Mouse (Mus musculus) kidney, adult 11 months (tissue): ENCODE data around the gene Mrps27.
"Not testable (repeated sequence)": the region's sequence is repeated elsewhere in the genome, so short reads cannot be mapped to it uniquely, and the experiment has no call there.

Source experiments
- DNase-seq: peaks from one replicate; pipeline ENCODE4 v3.0.0; 2022

Mrps27 gene

DNA sequence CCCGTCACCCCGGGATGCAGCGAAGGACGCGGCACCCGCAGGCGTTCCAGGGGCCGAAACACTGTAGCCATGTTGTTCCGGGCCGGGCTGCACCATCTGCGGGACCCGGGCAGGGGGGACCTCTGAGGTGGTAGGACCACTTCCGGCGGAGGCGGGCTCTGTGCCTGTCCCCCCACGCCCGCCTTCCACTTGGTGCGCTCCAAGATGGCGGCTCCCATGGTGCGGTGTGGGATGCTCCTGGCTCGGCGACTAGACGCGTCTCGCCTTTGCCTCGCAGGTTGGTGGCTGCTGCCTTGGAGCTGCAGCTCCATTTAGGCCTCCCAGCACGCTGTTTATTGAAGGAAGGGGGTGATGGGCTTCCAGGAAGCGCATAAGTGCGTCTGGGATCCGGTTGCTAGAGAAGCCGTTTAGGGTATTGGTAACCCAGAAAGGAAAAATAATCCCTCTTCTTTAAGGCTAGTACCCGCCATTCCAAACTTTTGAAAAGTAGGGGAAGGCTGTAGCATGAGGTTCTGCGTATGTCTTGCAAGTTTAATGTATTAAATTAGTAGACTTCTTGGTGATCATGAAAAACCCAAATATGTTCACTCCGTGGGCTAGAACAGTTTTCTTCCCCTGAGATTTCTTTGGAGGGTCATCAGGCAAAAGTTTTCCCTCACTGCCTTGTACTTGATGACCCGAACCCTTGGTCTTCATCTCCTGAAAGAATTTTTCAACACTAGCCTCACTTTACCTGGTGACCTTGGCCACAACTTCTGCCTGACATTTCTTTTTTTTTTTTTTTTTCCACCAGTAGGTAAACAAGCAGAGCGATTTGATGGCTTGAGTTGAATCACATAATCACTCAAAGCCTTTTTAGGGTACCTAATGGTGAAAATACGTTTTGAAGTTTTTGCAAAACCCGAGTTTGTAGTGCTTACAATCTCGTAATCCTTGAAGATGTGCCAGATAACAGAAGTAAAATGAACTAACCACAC lies at the start of gene Mrps27, which contains the start of gene Ptcd2:
Mrps27 (plus strand) TSS at position 188 of the 977 bp plus-strand sequence.
Ptcd2 (minus strand) TSS at position 107 of the 977 bp plus-strand sequence.
- peak; percentile 96 for DNase-seq

- no peak for DNase-seq
Observed at GRCm38 (mm10) chr13:99299921-99300320, 44.7 kb upstream of the Mrps27 start.

DNA sequence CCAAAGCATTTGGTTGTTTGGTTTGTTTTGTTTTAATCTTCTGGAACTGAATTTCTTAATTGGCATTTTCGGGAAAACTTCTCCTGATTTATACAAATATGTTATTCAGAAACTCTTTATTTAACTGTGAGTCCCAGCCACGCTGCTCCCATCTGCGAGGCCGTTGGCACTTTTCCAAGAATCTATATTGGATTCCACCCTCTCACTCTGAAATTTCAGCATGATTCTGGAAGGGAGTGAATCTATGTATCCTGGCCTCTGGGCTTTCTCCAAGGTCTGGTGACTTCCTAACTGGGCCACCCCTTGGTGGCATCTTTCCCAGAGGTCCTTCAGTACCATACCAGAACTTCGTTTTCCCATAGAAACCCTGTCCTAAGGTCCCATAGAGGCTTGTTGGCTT lies 40.7 kb upstream of the Mrps27 start:
- no peak for DNase-seq

DNA sequence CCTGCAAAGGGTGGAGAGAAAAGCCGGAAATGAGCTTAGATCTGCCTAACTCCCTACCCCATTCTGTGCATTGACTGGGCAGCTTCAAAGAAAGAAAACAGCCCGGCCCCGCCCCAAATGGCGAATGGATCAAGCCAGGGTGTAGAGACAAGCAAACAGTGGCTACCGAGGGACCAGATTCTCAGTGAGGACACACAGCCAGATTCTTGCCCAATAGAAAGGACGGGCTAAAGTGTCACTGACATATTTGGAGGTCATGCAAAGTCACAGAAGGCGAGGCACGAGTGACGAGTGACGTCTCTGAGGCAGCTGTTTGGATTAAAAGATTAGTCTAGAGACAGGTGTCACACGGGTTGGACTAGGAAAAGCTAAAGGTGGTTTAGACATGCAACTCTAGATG lies 40.2 kb upstream of the Mrps27 start:
- DNase-seq = no peak

DNA sequence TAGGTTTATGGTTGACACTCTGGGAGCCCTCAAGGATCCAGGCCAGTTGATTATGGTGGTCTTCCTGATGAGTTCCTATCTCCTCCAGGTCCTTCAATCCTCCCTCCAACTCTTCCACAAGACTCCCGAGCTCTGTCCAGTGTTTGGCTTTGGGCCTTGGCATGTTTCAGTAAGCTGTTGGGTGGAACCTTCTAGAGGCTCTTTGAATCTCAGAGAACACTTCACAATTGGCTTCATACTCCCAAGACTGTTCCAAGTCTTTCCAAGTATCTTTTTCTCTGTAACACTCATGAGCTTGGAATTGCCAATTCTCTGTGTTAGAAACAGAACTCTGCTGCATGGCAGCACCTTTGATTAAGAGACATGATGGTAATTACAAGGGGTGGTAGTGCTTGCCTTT lies 39.4 kb upstream of the Mrps27 start:
- no peak for DNase-seq

DNA sequence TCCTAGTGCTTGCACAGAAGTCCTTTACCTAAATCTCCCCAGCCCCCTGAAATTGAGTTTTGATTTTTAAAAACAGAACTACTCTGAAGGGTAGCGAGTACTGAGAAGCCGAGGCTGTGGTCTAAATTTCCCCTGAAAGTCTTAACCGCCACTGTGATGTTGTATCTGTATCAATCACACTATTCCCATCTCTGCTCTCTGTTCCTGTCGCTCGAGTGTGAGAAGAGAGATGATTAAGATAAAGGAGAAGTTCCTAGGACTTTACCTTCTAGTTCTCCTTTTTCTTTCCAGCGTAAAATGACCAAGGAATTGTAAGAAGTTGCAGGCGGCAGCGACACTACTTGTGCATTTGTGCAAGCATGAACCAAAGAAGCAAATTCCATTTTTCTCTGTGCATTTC lies 38.4 kb upstream of the Mrps27 start:
- no peak for DNase-seq

DNA sequence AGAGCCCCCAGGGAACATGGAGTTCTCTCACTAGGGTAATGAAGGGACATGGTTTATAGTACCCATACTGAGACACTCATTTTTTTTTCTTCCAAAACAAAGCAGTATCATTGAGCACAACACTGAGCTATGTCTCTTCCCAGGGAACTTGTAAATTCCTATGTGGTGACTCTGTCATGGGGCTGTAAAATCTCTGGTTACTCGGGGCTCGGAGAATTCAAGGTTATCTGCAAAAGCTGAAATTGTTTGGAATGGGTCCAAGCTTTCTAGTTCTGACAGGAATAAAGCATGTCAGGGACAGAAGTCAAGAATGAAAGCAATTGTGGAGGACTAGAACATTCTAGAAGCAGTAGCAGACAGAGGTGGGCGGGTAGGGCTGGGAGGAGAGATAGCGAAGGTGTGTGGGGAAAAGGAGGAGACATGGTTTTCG lies 36.6 kb upstream of the Mrps27 start:
- peak; percentile 13 for DNase-seq

GRCm38 (mm10) chr13:99308393-99308792 lies 36.2 kb upstream of the Mrps27 start:
- no peak for DNase-seq

DNA sequence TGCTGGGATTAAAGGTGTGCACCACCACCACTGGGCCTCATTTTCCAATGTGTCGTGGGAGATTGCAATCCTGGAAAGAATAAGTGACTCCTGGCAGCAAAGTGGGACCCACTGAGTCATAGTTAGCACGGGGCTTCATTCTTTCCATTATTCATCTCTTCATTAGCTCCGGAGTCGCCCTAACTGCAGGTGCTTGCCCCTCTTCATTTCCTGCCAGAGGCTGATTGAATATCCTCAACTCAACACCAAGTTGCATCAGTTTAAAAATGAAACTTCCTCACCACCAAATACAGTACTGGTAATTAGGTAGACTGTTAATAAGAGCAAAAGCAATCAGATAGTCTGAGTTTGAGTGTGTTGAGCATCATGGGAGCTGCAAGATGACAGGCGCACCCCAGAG lies 30.5 kb upstream of the Mrps27 start:
- DNase-seq = no peak

GRCm38 (mm10) chr13:99314657-99315181 lies 29.9 kb upstream of the Mrps27 start:
- no peak for DNase-seq

GRCm38 (mm10) chr13:99316366-99316765 lies 28.2 kb upstream of the Mrps27 start:
- no peak for DNase-seq

DNA sequence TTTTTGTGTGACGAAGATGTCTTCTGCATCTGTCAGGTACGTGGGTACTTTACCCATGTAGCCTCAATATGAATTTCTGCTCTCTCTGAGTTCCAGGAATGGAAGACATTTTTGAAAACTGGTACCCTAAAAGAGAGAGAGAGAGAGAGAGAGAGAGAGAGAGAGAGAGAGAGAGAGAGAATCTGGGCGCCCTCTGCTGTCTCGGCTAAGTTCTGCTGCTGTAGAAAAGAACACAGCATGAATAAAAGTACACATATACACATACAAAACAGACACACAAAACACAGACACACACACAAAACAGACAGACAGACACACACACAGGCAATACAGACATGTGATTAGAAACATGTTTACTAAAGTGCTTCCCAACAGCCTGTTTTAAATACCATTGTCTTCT lies 27.5 kb upstream of the Mrps27 start:
- no peak for DNase-seq

DNA sequence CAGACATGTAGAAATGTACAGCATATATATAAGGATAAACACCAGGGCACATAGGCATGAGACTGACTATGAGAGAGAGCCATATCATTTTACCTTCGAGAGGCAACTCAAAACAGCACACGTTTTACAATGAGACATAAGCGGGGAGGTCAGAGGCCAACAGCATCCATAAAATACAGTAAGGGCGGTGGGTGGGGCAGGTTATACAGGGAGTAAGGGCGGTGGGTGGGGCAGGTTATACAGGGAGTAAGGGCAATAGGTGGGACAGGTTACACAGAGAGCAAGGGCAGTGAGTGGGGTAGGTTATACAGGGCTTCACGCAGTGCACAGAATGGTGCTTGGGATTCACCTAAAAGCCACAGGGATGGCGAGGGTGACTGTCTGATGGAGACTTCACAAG lies 24.1 kb upstream of the Mrps27 start:
- no peak for DNase-seq

DNA sequence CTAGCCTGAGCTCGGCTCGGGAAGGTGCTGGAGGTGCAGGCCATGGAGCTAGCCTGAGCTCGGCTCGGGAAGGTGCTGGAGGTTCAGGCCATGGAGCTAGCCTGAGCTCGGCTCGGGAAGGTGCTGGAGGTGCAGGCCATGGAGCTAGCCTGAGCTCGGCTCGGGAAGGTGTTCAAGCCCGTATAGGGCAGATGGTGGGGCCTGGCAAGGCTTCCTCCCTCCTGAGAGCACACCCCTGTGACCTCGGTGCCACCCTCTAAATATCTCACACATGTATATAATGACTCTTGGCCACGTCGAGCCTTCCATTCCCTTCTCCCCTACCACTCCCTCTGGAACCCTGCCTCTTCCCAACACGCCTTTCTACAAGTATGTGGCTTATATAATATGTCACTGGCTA lies 21.7 kb upstream of the Mrps27 start:
- DNase-seq = not testable (repeated sequence)

DNA sequence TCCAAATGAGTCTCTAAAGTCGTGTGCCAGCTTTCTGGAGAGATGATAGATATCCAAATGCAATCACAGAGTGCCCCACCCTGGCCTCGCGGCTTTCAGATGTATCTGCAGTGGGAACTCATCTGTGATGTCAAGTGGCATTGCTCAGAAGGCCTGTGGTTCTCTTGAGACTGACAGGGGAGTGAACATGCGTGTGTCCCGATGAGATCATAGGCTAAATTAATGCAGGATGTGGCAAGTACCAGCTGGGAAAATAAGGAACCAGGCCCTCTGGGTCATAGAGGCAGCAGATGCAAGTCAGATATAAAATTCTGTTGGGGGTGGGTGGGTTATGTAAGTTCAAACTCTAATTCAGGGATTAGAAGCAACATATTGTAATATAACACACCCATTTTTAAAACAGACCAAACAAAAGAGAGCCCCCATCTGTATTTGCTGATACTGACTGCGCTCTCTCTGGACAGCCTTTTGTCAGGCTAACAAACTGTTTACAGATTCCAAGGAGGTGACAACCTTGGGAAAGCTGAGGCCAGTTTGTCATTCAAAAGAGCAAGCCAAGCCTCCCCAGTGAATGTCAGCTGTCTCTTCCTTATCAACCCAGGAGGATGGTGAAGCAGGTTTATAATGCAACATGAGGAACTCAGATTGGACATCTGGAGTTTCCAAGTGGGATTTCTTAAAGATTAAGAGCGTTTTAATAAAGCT lies 20.8 kb upstream of the Mrps27 start:
- peak; percentile 6 for DNase-seq

- DNase-seq = not testable (repeated sequence)
Observed at GRCm38 (mm10) chr13:99324337-99324685, 20.3 kb upstream of the Mrps27 start.

- DNase-seq = no peak
Observed at GRCm38 (mm10) chr13:99331255-99331654, 13.3 kb upstream of the Mrps27 start.

GRCm38 (mm10) chr13:99337510-99337909 lies 7.1 kb upstream of the Mrps27 start:
- DNase-seq = no peak

- no peak for DNase-seq
Observed at GRCm38 (mm10) chr13:99341504-99341903, 3.1 kb upstream of the Mrps27 start.

- peak; percentile 25 for DNase-seq
Observed at GRCm38 (mm10) chr13:99343876-99344598, 549 bp upstream of the Mrps27 start.

- DNase-seq = no peak
Observed at GRCm38 (mm10) chr13:99350009-99350408, 5.4 kb downstream of the Mrps27 start.

- DNase-seq = no peak
Observed at GRCm38 (mm10) chr13:99351186-99351585, 6.6 kb downstream of the Mrps27 start.

DNA sequence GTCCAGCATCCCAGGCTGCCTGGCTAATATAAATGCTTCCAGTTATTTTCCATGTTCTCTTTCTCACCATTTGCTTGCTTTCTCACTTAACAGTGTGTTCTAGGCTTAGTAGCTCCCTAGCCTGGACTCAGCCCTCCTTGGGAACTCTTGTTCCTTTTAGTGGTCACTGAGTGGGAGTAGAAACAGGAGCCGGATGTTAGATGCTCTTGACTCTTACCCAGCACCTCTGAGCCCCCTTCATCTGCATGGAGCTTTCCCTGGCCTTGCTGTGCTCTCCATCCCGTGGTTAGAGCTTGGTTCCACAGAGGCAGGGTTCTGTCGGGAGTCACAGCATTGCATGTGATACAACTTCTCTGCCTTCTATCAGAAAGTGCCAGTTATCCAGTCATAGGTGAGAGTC lies 7.0 kb downstream of the Mrps27 start:
- DNase-seq = no peak
